Mouse (Mus musculus): ENCODE measurements around the gene Cdk1. TPM values are rescaled to one million over a fixed set of nuclear protein-coding genes. Genes with fewer than 3 reads are reported as not detected.
A peak's percentile ranks its signal among the peaks of the same experiment; 100 is the strongest.

The Cdk1 gene
- polyA plus RNA-seq, 1 experiment from 2014 or later = 700 TPM

DNA sequence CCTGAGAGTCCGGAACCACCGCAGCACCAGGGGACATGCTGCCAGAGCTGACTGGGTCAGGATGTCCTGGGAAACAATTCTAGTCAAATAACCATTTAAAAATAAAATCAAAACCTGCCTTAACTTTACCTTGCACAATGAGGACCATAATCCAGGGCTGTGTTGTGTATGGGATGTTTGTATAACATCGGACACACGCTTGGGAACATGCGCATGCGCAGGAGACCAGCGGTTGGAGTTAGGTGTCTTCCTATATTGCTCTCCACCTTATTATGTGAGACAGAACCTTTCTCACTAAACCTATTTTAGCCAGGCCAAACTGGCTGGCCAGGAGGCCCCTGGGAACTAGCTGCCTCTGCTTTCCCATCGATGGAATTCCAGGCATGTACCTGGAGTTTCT is 32.4 kb upstream of the Cdk1 start:
- 85% methylated on average over 8 of the region's 8 CpGs for WGBS
- TF ChIP-seq CTCF (IDR thresholded peaks at IDR 0.05; ENCODE audit: low read depth) = no peak
- ATAC-seq (ENCODE audit: insufficient read depth) = no peak

GRCm38 (mm10) chr10:69384640-69385039 is 31.9 kb upstream of the Cdk1 start:
- Histone ChIP-seq H3K4me3 (ENCODE audit: low read depth, low read length) (no peak overlapping the region), H3K27ac (ENCODE audit: low read depth) (no peak overlapping the region), H3K27me3 (ENCODE audit: insufficient read depth, low read length) (no peaks in the 10 kb centered on the region), H3K9ac (no peak overlapping the region), H3K4me2 (no peak overlapping the region), H3K36me3 (ENCODE audit: insufficient read depth) (no peaks in the 10 kb centered on the region), H3K4me1 (ENCODE audit: insufficient read depth) (no peaks in the 10 kb centered on the region), H3K9me3 (ENCODE audit: low read depth, low read length) (no peaks in the 10 kb centered on the region)
- no peak for DNase-seq
- 64% methylated on average over 11 of the region's 11 CpGs for WGBS
- no peak for TF ChIP-seq CTCF (IDR thresholded peaks at IDR 0.05; ENCODE audit: low read depth)
- no peak for ATAC-seq (ENCODE audit: insufficient read depth)

More for the DNA sequence above, 32.4 kb upstream of the Cdk1 start:
- H3K9ac ChIP-seq = no peak overlapping the region
- DNase-seq = no peak
- no peak overlapping the region for H3K27ac ChIP-seq (ENCODE audit: low read depth)
- H3K4me1 ChIP-seq (ENCODE audit: insufficient read depth) = no peaks in the 10 kb centered on the region
- H3K36me3 ChIP-seq (ENCODE audit: insufficient read depth) = no peaks in the 10 kb centered on the region
- no peak overlapping the region for H3K4me2 ChIP-seq
- H3K27me3 ChIP-seq (ENCODE audit: insufficient read depth, low read length) = no peaks in the 10 kb centered on the region
- H3K4me3 ChIP-seq (ENCODE audit: low read depth, low read length) = no peak overlapping the region
- no peaks in the 10 kb centered on the region for H3K9me3 ChIP-seq (ENCODE audit: low read depth, low read length)

DNA sequence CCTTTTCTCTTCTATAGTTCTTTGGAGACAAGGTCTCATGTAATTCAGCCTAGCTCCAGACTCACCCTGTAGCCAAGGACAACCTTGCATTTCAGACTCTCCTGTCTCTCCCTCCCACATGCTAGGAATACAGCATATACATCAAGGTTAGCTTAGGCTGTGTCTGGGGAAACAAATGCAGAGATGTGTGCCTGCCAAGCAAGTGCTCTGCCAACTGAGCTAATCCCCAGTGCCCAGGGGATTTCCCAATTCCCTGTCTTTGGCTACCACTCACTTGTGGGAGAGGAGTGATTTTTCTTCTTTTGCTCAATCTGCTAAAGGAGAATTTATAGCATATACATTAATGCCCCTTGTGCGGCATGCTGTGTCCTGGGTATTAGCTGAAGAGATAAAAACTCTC is 30.4 kb upstream of the Cdk1 start:
- Histone ChIP-seq H3K27me3 (ENCODE audit: insufficient read depth, low read length) (no peaks in the 10 kb centered on the region), H3K27ac (ENCODE audit: low read depth) (no peak overlapping the region), H3K36me3 (ENCODE audit: insufficient read depth) (no peaks in the 10 kb centered on the region), H3K4me3 (ENCODE audit: low read depth, low read length) (no peak overlapping the region), H3K4me2 (no peak overlapping the region), H3K4me1 (ENCODE audit: insufficient read depth) (no peaks in the 10 kb centered on the region), H3K9ac (no peak overlapping the region), H3K9me3 (ENCODE audit: low read depth, low read length) (no peaks in the 10 kb centered on the region)
- WGBS = 76% methylated on average over 1 of the region's 1 CpGs
- ATAC-seq (ENCODE audit: insufficient read depth) (no peak), DNase-seq (no peak)
- TF ChIP-seq CTCF (IDR thresholded peaks at IDR 0.05; ENCODE audit: low read depth) = no peak

- no peak overlapping the region for H3K27ac ChIP-seq (ENCODE audit: low read depth)
- H3K27me3 ChIP-seq (ENCODE audit: insufficient read depth, low read length) = no peaks in the 10 kb centered on the region
- 49% methylated on average over 7 of the region's 7 CpGs for WGBS
- TF ChIP-seq CTCF (IDR thresholded peaks at IDR 0.05; ENCODE audit: low read depth) = peak; percentile 41
- no peaks in the 10 kb centered on the region for H3K4me1 ChIP-seq (ENCODE audit: insufficient read depth)
- no peak overlapping the region for H3K4me3 ChIP-seq (ENCODE audit: low read depth, low read length)
- no peak overlapping the region for H3K4me2 ChIP-seq
- H3K9ac ChIP-seq = no peak overlapping the region
- H3K9me3 ChIP-seq (ENCODE audit: low read depth, low read length) = no peaks in the 10 kb centered on the region
- ATAC-seq (ENCODE audit: insufficient read depth) (no peak), DNase-seq (no peak)
- H3K36me3 ChIP-seq (ENCODE audit: insufficient read depth) = no peaks in the 10 kb centered on the region
These were observed 22.4 kb upstream of the Cdk1 start for GRCm38 (mm10) chr10:69375154-69375553.

- no peaks in the 10 kb centered on the region for H3K36me3 ChIP-seq (ENCODE audit: insufficient read depth)
- WGBS = 64% methylated on average over 10 of the region's 10 CpGs
- no peaks in the 10 kb centered on the region for H3K9me3 ChIP-seq (ENCODE audit: low read depth, low read length)
- no peak overlapping the region for H3K4me2 ChIP-seq
- no peak for DNase-seq
- no peaks in the 10 kb centered on the region for H3K4me1 ChIP-seq (ENCODE audit: insufficient read depth)
- H3K27ac ChIP-seq (ENCODE audit: low read depth) = no peak overlapping the region
- no peaks in the 10 kb centered on the region for H3K27me3 ChIP-seq (ENCODE audit: insufficient read depth, low read length)
- TF ChIP-seq CTCF (IDR thresholded peaks at IDR 0.05; ENCODE audit: low read depth) = no peak
- no peak overlapping the region for H3K9ac ChIP-seq
- H3K4me3 ChIP-seq (ENCODE audit: low read depth, low read length) = no peak overlapping the region
- no peak for ATAC-seq (ENCODE audit: insufficient read depth)
These were observed 21.2 kb upstream of the Cdk1 start for GRCm38 (mm10) chr10:69373796-69374550.

GRCm38 (mm10) chr10:69372061-69372460 is 19.3 kb upstream of the Cdk1 start:
- Histone ChIP-seq H3K4me1 (ENCODE audit: insufficient read depth) (no peaks in the 10 kb centered on the region), H3K4me2 (no peak overlapping the region), H3K4me3 (ENCODE audit: low read depth, low read length) (no peak overlapping the region), H3K36me3 (ENCODE audit: insufficient read depth) (no peaks in the 10 kb centered on the region), H3K9ac (no peak overlapping the region), H3K27ac (ENCODE audit: low read depth) (no peak overlapping the region), H3K27me3 (ENCODE audit: insufficient read depth, low read length) (no peaks in the 10 kb centered on the region), H3K9me3 (ENCODE audit: low read depth, low read length) (no peaks in the 10 kb centered on the region)
- no peak for DNase-seq
- WGBS = 83% methylated on average over 14 of the region's 14 CpGs
- ATAC-seq (ENCODE audit: insufficient read depth) = no peak
- no peak for TF ChIP-seq CTCF (IDR thresholded peaks at IDR 0.05; ENCODE audit: low read depth)

GRCm38 (mm10) chr10:69371441-69371840 is 18.7 kb upstream of the Cdk1 start:
- Histone ChIP-seq H3K4me1 (ENCODE audit: insufficient read depth) (no peaks in the 10 kb centered on the region), H3K4me2 (no peak overlapping the region), H3K9me3 (ENCODE audit: low read depth, low read length) (no peaks in the 10 kb centered on the region), H3K4me3 (ENCODE audit: low read depth, low read length) (no peak overlapping the region), H3K36me3 (ENCODE audit: insufficient read depth) (no peaks in the 10 kb centered on the region), H3K9ac (no peak overlapping the region), H3K27me3 (ENCODE audit: insufficient read depth, low read length) (no peaks in the 10 kb centered on the region), H3K27ac (ENCODE audit: low read depth) (no peak overlapping the region)
- TF ChIP-seq CTCF (IDR thresholded peaks at IDR 0.05; ENCODE audit: low read depth) = peak; percentile 91
- no peak for ATAC-seq (ENCODE audit: insufficient read depth)
- 10% methylated on average over 10 of the region's 10 CpGs for WGBS
- DNase-seq = peak; percentile 80
